Mouse (Mus musculus) heart, postnatal 25 days (tissue): Measurements from ENCODE around the gene Olfr1392. TPM values are rescaled to one million over a fixed set of nuclear protein-coding genes. Genes with fewer than 3 reads are reported as not detected.
"Not testable (repeated sequence)": the region's sequence is repeated elsewhere in the genome, so short reads cannot be mapped to it uniquely, and the experiment has no call there.

Source experiments
- DNase-seq: peaks from one replicate; pipeline ENCODE4 v3.0.0; 2022; ENCODE audit warnings: low spot score
- intact Hi-C: fragments of 180-260 bp; cut with DNase I; formaldehyde crosslinking; loops from one replicate; pipeline ENCODE4 v1.15.1; 2025
- total RNA-seq, 2 experiments: library from RNA; stranded (reverse); gene quantifications; 2 replicates each; pipeline ENCODE4 v1.2.3; 2021

Olfr1392 gene
- total RNA-seq, result not detected

GRCm38 (mm10) chr11:49284982-49285381 is at the start of gene Olfr1392:
Gene Olfr1392, plus strand, starts transcription at chr11:49285282.
- intact Hi-C loops, result not testable (repeated sequence)

GRCm38 (mm10) chr11:49235459-49236207 is 49.4 kb upstream of the Olfr1392 start:
- no peak for DNase-seq

More at GRCm38 (mm10) chr11:49284982-49285381, at the start of gene Olfr1392:
- not testable (repeated sequence) for DNase-seq

GRCm38 (mm10) chr11:49236891-49237290 is 48.2 kb upstream of the Olfr1392 start:
- intact Hi-C loops, result no loop called here
- DNase-seq, result no peak

More at GRCm38 (mm10) chr11:49235459-49236207, 49.4 kb upstream of the Olfr1392 start:
- intact Hi-C loops, result no loop called here

GRCm38 (mm10) chr11:49237532-49237931 is 47.5 kb upstream of the Olfr1392 start:
- intact Hi-C loops, result no loop called here
- DNase-seq, result no peak

GRCm38 (mm10) chr11:49240310-49240709 is 44.8 kb upstream of the Olfr1392 start:
- DNase-seq, result no peak
- intact Hi-C loops, result no loop called here

- intact Hi-C loops, result no loop called here
Observed at GRCm38 (mm10) chr11:49240874-49241273, 44.2 kb upstream of the Olfr1392 start.

GRCm38 (mm10) chr11:49241471-49241870 is 43.6 kb upstream of the Olfr1392 start:
- no peak for DNase-seq
- intact Hi-C loops, result no loop called here

More at GRCm38 (mm10) chr11:49240874-49241273, 44.2 kb upstream of the Olfr1392 start:
- DNase-seq, result no peak

- intact Hi-C loops, result no loop called here
- DNase-seq, result no peak
Observed at GRCm38 (mm10) chr11:49242944-49243626, 42.0 kb upstream of the Olfr1392 start.

GRCm38 (mm10) chr11:49243727-49244594 is 41.1 kb upstream of the Olfr1392 start, which contains the start of gene Mgat1:
Gene Mgat1, plus strand, starts transcription at chr11:49244191.
- intact Hi-C loops, result loop anchor here (2.0 kb wide), 1 partner anchor 41 kb away; the partner anchor contains the start of gene Zfp62
- peak; percentile 89 for DNase-seq

GRCm38 (mm10) chr11:49244595-49244930 is 40.5 kb upstream of the Olfr1392 start:
- intact Hi-C loops, result loop anchor here (2.0 kb wide), 1 partner anchor 42 kb away; the partner anchor contains the start of gene Zfp62

GRCm38 (mm10) chr11:49245176-49245575 is 39.9 kb upstream of the Olfr1392 start:
- no peak for DNase-seq
- intact Hi-C loops, result loop anchor here (2.0 kb wide), 1 partner anchor 42 kb away; the partner anchor contains the start of gene Zfp62

More at GRCm38 (mm10) chr11:49244595-49244930, 40.5 kb upstream of the Olfr1392 start:
- DNase-seq, result no peak

GRCm38 (mm10) chr11:49245634-49246415 is 39.3 kb upstream of the Olfr1392 start:
- intact Hi-C loops, result loop anchor here (2.0 kb wide), 1 partner anchor 43 kb away; the partner anchor contains the start of gene Zfp62
- DNase-seq, result no peak

GRCm38 (mm10) chr11:49246523-49246922 is 38.6 kb upstream of the Olfr1392 start:
- intact Hi-C loops, result no loop called here
- no peak for DNase-seq

- intact Hi-C loops, result no loop called here
- DNase-seq, result no peak
Observed at GRCm38 (mm10) chr11:49247255-49247654, 37.8 kb upstream of the Olfr1392 start.

GRCm38 (mm10) chr11:49248226-49248973 is 36.7 kb upstream of the Olfr1392 start:
- intact Hi-C loops, result no loop called here
- DNase-seq, result peak; percentile 37

GRCm38 (mm10) chr11:49248974-49249700 is 35.9 kb upstream of the Olfr1392 start:
- no peak for DNase-seq
- intact Hi-C loops, result no loop called here

GRCm38 (mm10) chr11:49249811-49250421 is 35.2 kb upstream of the Olfr1392 start:
- intact Hi-C loops, result loop anchor here (5.0 kb wide), 1 partner anchor 378 kb away; the partner anchor contains the start of gene Irgm1
- no peak for DNase-seq
